Mouse (Mus musculus): ENCODE results near the gene Brd2.

DNA sequence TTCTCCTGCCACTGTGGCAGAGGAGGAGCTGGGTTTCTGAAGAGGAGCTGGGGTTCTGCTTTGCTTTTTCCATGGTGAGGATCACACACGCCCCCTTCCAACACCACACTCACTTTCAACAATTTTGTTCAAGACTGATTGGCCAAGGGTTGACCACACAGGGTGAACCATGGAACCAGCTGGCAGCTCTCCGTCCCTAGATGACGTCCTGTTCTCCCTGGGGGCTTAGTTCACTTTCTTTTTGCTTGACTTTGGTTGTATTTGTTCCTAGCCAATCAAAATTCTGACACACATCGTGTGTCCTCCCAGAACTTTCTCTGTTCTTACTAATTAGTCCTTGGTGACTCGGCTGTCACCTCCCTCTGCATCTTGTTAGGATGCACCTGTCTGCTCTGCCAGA is 25.2 kb downstream of the Brd2 start:
- TF ChIP-seq CTCF (IDR thresholded peaks at IDR 0.05; ENCODE audit: borderline replicate concordance, insufficient read depth, low read length) (no peak), POLR2A (IDR thresholded peaks at IDR 0.05; ENCODE audit: low read depth, low read length) (no peak)

Measured in embryonic fibroblast, embryonic 13.5 days (primary cell).